ENCODE assay signal across 11 mouse cellular contexts in the genomic region with DNA sequence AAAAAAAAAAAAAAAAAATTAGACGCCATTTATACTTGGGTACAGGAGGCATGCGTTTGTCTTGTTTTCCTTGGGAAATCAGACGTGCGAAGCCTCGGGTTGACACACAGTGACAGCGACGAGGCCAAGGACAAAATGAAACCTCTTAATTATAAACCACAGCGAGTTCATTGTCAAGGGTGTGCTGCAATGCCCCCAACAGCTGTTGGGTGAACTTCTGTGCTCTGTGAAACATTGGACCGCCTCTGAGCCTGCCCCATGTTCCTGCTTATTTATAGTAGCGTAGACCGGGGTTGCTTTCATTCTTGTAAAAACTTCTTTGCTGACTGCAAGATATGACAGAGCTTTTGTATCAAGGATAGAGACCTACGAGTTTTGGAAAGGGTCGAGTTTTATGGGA. TPM values are rescaled to one million over a fixed set of nuclear protein-coding genes. Genes with fewer than 3 reads are reported as not detected.
DNase-seq lines count a peak whose midpoint lies in the region; ATAC-seq and TF ChIP-seq lines count a peak whose summit lies in the region.
"Had no signal": no experiment of that assay in that cellular context is flagged by ENCODE, and none has a peak within 500 bp of the region (broad histone marks: within the 10 kb centered on the region; RNA-seq: fewer than 3 reads in every experiment).

No protein-coding gene starts in this region.

- no peak overlapping the region for H3K27ac ChIP-seq in limb, embryonic 11.5 days (replicated peaks; ENCODE audit: low read depth, low read length)
- no peak overlapping the region for H3K27ac ChIP-seq in limb, embryonic 10.5 days
- H3K27ac ChIP-seq in kidney, adult 2 months (ENCODE audit: insufficient read depth, low read depth, low read length), result no peak overlapping the region
- H3K27ac ChIP-seq in midbrain, embryonic 10.5 days (replicated peaks), result no peak overlapping the region
- H3K27ac ChIP-seq: hindbrain, embryonic 13.5 days had no signal

- ATAC-seq in limb, embryonic 11.5 days (ENCODE audit: insufficient number of reproducible peaks, low FRiP score, low TSS enrichment, low read depth), result peak; percentile 62; the same call in 1 of the 2 replicates

- H3K36me3 ChIP-seq in limb, embryonic 11.5 days (ENCODE audit: control insufficient read depth, insufficient read depth, low read length), result no peaks in the 10 kb centered on the region
- no peaks in the 10 kb centered on the region for H3K36me3 ChIP-seq in limb, embryonic 10.5 days
- H3K36me3 ChIP-seq in kidney, adult 2 months (ENCODE audit: control insufficient read depth, insufficient read depth, low read length), result no peaks in the 10 kb centered on the region
- H3K36me3 ChIP-seq in midbrain, embryonic 10.5 days, result no peaks in the 10 kb centered on the region
- H3K36me3 ChIP-seq: hindbrain, embryonic 13.5 days had no signal

- no peak for TF ChIP-seq CTCF in kidney, adult 2 months (conservative IDR thresholded peaks at IDR 0.05; ENCODE audit: insufficient read depth, insufficient read length, low read depth, low read length)

- H3K9ac ChIP-seq in limb, embryonic 11.5 days (ENCODE audit: low read length), result no peak overlapping the region
- H3K9ac ChIP-seq: hindbrain, embryonic 13.5 days had no signal

- H3K4me2 ChIP-seq in limb, embryonic 11.5 days (ENCODE audit: low read depth, severe bottlenecking), result no peak overlapping the region
- H3K4me2 ChIP-seq: hindbrain, embryonic 13.5 days had no signal

- H3K4me3 ChIP-seq in limb, embryonic 11.5 days (ENCODE audit: low read depth, low read length), result no peak overlapping the region
- H3K4me3 ChIP-seq in limb, embryonic 10.5 days, result no peak overlapping the region
- H3K4me3 ChIP-seq in kidney, adult 2 months (ENCODE audit: insufficient read depth, low read depth, low read length), result no peak overlapping the region
- H3K4me3 ChIP-seq in midbrain, embryonic 10.5 days, result no peak overlapping the region
- H3K4me3 ChIP-seq: erythroblast, embryonic 14.5 days; hindbrain, embryonic 13.5 days had no signal

- no peaks in the 10 kb centered on the region for H3K9me3 ChIP-seq in limb, embryonic 11.5 days (ENCODE audit: control insufficient read depth, low read length)
- H3K9me3 ChIP-seq in limb, embryonic 10.5 days (replicated peaks), result no peaks in the 10 kb centered on the region
- H3K9me3 ChIP-seq in midbrain, embryonic 10.5 days (replicated peaks), result no peaks in the 10 kb centered on the region; the same call in 1 of the 2 replicates
- H3K9me3 ChIP-seq: hindbrain, embryonic 13.5 days had no signal

- H3K4me1 ChIP-seq in limb, embryonic 11.5 days (ENCODE audit: control insufficient read depth, insufficient read depth, low read length), result no peaks in the 10 kb centered on the region
- peaks cover 5% of the 10 kb centered on the region for H3K4me1 ChIP-seq in limb, embryonic 10.5 days
- no peaks in the 10 kb centered on the region for H3K4me1 ChIP-seq in kidney, adult 2 months (ENCODE audit: control insufficient read depth, insufficient read depth, low read length)
- H3K4me1 ChIP-seq in midbrain, embryonic 10.5 days, result peaks cover 12% of the 10 kb centered on the region

- H3K27me3 ChIP-seq in limb, embryonic 11.5 days (ENCODE audit: control insufficient read depth, insufficient read depth, low read length), result no peaks in the 10 kb centered on the region
- H3K27me3 ChIP-seq in limb, embryonic 10.5 days (ENCODE audit: low read depth, poor library complexity, severe bottlenecking), result no peaks in the 10 kb centered on the region
- no peaks in the 10 kb centered on the region for H3K27me3 ChIP-seq in kidney, adult 2 months (replicated peaks; ENCODE audit: control insufficient read depth, insufficient read depth, low read length)
- H3K27me3 ChIP-seq in midbrain, embryonic 10.5 days (ENCODE audit: low read depth, poor library complexity, severe bottlenecking), result no peaks in the 10 kb centered on the region
- H3K27me3 ChIP-seq: hindbrain, embryonic 13.5 days had no signal

- no peak for DNase-seq in limb, embryonic 11.5 days (ENCODE audit: low spot score)
- no peak for DNase-seq in limb, embryonic 10.5 days (ENCODE audit: low spot score)
- DNase-seq in kidney, adult 2 months, result peak; percentile 74
- DNase-seq in kidney, postnatal 4 days, result peak; percentile 59 to 70
- no peak for DNase-seq in midbrain, embryonic 10.5 days (ENCODE audit: low spot score)
- DNase-seq in B cell, adult 2 months, result no peak
- DNase-seq in layer of hippocampus, postnatal 10 days (ENCODE audit: low spot score in 2 of 2), result no peak
- DNase-seq: liver; thymus, postnatal 36 days had no signal

- TF ChIP-seq POLR2A in kidney, adult 2 months (IDR thresholded peaks at IDR 0.05; ENCODE audit: low read depth, low read length), result no peak

- 71% methylated on average over 13 of the region's 13 CpGs for WGBS in limb, embryonic 11.5 days
- WGBS in limb, embryonic 10.5 days, result 87% methylated on average over 13 of the region's 13 CpGs
- 41% methylated on average over 13 of the region's 13 CpGs for WGBS in kidney, adult 2 months
- 84% methylated on average over 13 of the region's 13 CpGs for WGBS in midbrain, embryonic 10.5 days

RNA-seq across cellular contexts. Expression of gene Ubl3, which starts 16.9 kb away (rescaled TPM):
- 50.6 and 51.3 TPM in 2 replicates for polyA plus RNA-seq in limb, embryonic 11.5 days (2014; fragmentation: Nextera tagmentation; extraction: Ambion mirVana)
- 39.8 and 41.4 TPM in 2 replicates for polyA plus RNA-seq in limb, embryonic 10.5 days (2016; fragmentation: Nextera tagmentation; extraction: Ambion mirVana)
- polyA plus RNA-seq in kidney, adult 2 months (2012; rRNA removed), result 71.2 and 71.3 TPM in 2 replicates
- polyA plus RNA-seq in midbrain, embryonic 10.5 days (2016; fragmentation: Nextera tagmentation; extraction: Ambion mirVana), result 52.5 and 52.7 TPM in 2 replicates
- total RNA-seq in layer of hippocampus, postnatal 10 days (2021), result 100 to 1,000 TPM; 126 to 140 TPM

Comparison
In these comparisons a context has a peak if more than half of its experiments do, and no peak if none do; other contexts are left out.
1. DNase-seq: peak in kidney, adult 2 months (single experiment) and kidney, postnatal 4 days (2 of 2); none in limb, embryonic 11.5 days (single experiment), limb, embryonic 10.5 days (single experiment), midbrain, embryonic 10.5 days (single experiment), B cell, adult 2 months (0 of 2) and layer of hippocampus, postnatal 10 days (0 of 2).